Mouse (Mus musculus) heart, postnatal 10 days (tissue): ENCODE results near the gene Tipin. TPM values are rescaled to one million over a fixed set of nuclear protein-coding genes. Genes with fewer than 3 reads are reported as not detected.

ENCODE experiments used
- DNase-seq, 2 experiments: peaks; one replicate each; pipeline ENCODE4 v3.0.0; 2021
- intact Hi-C: fragments of 180-260 bp; cut with DNase I; formaldehyde crosslinking; loops from one replicate; pipeline ENCODE4 v1.15.1; 2025
- total RNA-seq, 2 experiments: library from RNA; stranded (reverse); gene quantifications; 2 replicates each; pipeline ENCODE4 v1.2.3; 2021

The Tipin gene
- 10 to 100 TPM; 26.6 to 28.9 TPM for total RNA-seq

GRCm38 (mm10) chr9:64281105-64281780 lies at the start of gene Tipin:
TSS of gene Tipin (plus strand) at chr9:64281581.
- peak; percentile 97 for DNase-seq
- intact Hi-C loops, result loop anchor here (5.0 kb wide), 1 partner anchor 56 kb away; no protein-coding TSS in a partner anchor

GRCm38 (mm10) chr9:64231674-64232073 lies 49.7 kb upstream of the Tipin start:
- no peak for DNase-seq
- intact Hi-C loops, result loop anchor here (2.0 kb wide), 1 partner anchor 21 kb away; the partner anchor contains the start of gene Map2k1

DNA sequence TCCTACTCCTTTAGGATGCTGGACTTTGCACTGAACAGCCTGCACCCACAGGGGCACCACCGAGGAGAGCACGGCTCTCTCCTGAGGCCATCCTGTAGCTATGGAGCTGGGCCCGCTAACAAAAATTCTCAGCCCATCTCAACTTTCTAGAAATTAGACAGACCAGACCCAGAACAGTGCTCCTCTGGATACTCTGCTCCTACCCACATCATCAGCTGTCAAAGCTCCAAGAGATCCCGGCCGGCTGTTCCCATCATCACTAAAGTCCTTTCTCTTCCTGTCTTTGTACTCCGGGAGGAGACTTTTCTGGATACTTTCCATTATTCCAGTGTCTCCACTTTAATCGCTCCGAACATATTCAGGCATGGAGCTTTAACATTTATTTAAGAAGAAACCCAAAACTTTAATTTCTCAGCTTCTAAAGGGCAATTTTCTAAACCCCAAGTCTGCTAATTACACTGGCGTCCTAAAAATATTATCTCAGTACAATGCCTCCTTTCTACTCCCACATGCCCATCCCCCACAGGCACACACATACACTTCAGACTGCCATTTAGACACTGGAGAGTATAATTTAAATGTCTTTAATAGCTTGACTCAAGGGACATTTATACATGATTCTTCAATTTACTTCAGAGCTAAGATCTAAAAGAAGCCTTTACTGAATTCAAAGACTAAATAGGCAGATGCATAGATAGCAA lies 49.0 kb upstream of the Tipin start:
- intact Hi-C loops, result loop anchor here (2.0 kb wide), 1 partner anchor 20 kb away; the partner anchor contains the start of gene Map2k1
- peak; percentile 68 to 73 for DNase-seq

DNA sequence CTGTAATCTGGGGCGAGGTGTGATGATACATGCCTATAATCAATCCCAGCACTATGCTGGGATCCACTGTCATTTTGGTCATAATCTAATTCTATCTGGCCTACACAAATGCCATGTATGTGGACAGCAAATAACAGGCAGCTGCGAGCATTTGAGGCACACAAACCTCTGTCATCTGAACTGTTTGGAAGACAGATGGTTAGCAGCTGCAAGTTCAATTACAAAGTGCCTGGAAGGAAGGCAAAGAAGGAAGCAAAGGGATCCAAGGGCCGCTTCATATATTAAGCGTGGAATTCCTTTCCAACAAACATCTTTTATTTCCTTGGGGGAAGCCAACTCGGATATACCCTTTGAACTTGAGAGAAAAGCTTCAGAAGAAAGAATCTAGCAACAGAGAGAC lies 47.7 kb upstream of the Tipin start:
- intact Hi-C loops, result loop anchor here (2.0 kb wide), 1 partner anchor 19 kb away; the partner anchor contains the start of gene Map2k1
- DNase-seq, result peak; percentile 35

DNA sequence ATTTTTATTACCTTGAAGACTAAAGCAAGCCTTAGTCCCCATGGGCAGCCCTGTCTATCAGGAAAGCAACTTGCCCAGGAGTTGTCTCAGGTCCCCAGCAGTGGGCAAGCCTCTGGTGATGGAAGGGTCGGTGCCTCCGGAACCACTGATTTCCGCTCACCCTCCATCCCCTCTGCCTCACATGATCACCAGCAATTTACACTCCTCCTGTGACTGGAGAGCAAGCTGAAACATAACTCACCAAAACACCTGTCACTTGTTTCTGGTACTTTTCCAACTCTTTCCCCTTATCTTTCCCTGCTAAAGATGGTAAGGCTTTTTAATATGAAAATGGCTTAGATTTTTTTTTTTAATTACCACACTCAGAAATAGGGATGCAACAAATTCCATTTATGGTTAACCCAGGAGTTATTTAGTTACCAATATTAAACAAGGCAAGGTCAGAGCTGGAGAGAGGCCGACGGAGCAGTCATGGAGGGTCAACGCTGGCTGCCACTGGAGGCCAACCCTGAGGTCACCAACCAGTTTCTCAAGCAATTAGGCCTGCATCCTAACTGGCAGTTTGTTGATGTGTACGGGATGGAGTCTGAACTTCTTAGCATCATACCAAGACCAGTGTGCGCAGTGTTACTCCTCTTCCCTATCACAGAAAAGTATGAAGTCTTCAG lies 46.5 kb upstream of the Tipin start, which contains the start of gene Uchl4:
Uchl4 (plus strand) TSS at position 434 of the 668 bp plus-strand sequence.
- no peak for DNase-seq
- intact Hi-C loops, result no loop called here

- intact Hi-C loops, result no loop called here
- DNase-seq, result no peak
These were observed 45.3 kb upstream of the Tipin start for GRCm38 (mm10) chr9:64236056-64236455.

GRCm38 (mm10) chr9:64240116-64240515 lies 41.3 kb upstream of the Tipin start:
- intact Hi-C loops, result no loop called here
- DNase-seq, result no peak

DNA sequence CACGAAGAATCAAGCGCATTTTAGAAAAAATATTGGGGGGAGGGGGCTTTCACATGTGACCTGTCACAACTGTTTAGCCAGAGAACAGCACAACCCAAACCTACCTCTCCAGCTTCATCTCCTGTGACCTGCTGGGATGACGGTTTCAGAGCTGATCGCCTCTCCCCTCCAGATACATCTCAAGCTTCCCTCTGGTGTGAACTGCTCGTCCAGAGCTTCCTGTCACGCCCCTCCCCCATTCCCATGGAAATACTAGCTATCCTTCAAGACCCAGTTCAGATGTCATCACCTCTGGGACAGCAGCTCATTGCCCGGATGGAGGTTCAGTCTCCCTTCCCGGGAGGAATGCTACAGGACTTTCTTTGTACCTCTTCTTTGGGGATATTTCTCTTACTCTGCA lies 40.7 kb upstream of the Tipin start:
- peak; percentile 45 to 51 for DNase-seq
- intact Hi-C loops, result no loop called here

- no peak for DNase-seq
- intact Hi-C loops, result no loop called here
These were observed 39.0 kb upstream of the Tipin start for GRCm38 (mm10) chr9:64242381-64242831.

GRCm38 (mm10) chr9:64249371-64249770 lies 32.0 kb upstream of the Tipin start:
- intact Hi-C loops, result no loop called here
- DNase-seq, result no peak

DNA sequence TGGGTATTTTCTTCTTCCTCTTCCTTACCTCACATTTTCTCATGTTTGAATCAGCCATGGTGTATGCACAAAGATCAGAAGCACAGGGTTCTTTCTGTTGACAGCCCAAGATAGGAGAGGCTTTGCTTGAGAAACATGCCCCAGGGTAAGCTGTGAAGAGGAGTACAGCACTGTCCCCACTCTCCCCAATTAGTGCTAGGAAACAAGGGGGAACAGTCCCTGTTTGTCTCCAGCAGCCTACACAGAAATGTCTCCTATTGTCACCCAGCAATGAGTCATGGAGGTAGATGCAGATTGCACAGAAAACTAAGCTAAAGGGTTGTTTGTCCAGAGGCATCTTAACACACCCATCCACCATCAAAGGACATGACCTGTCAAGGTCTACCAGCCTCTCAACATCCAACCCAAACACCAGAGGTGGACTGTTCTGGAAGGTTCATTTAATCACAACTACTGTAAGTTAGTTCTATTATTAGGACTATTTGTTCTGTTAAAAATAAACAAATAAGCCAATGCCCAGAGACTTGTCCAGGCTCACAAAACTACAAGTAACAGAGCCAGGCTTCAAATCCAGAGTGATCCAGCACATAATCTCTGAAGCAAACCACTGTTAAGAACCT lies 31.2 kb upstream of the Tipin start:
- DNase-seq, result no peak
- intact Hi-C loops, result no loop called here

DNA sequence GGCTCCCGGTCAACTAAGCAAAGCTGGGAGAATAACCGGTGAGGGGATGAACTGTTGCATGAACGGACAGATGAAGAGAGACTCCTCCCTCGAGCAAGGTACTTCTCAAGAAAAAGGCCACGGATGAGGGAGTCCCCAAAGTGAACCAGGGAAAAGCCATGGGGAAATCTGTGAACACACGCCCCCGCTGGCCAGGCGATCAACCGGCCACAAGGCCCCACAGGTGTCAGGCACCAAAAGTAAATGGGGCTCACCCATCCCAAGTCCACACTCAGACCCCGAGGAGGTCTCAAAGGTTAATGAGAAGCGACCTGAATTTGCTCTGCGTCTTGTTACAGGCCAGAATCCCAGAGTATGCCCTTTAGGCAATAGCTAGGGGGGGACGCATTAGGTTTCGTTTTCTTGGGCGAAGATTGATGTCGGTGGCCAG lies 28.8 kb upstream of the Tipin start:
- peak; percentile 54 to 55 for DNase-seq
- intact Hi-C loops, result loop anchor here (1.0 to 2.0 kb wide), 2 partner anchors 20 to 73 kb away; partner anchors contain the start of gene Snapc5

GRCm38 (mm10) chr9:64253021-64253904 lies 28.1 kb upstream of the Tipin start, which contains the start of gene Map2k1:
TSS of gene Map2k1 (minus strand) at chr9:64253631.
- intact Hi-C loops, result loop anchor here (1.0 to 2.0 kb wide), 2 partner anchors 20 to 74 kb away; partner anchors contain the start of gene Snapc5

GRCm38 (mm10) chr9:64255422-64255821 lies 26.0 kb upstream of the Tipin start:
- DNase-seq, result no peak
- intact Hi-C loops, result no loop called here

More at GRCm38 (mm10) chr9:64253021-64253904, 28.1 kb upstream of the Tipin start, which contains the start of gene Map2k1:
- peak; percentile 100 for DNase-seq

- DNase-seq, result no peak
- intact Hi-C loops, result no loop called here
These were observed 25.2 kb upstream of the Tipin start for GRCm38 (mm10) chr9:64256204-64256603.

GRCm38 (mm10) chr9:64259906-64260305 lies 21.5 kb upstream of the Tipin start:
- intact Hi-C loops, result no loop called here
- DNase-seq, result no peak

- DNase-seq, result no peak
- intact Hi-C loops, result no loop called here
These were observed 20.4 kb upstream of the Tipin start for GRCm38 (mm10) chr9:64261023-64261422.

GRCm38 (mm10) chr9:64264813-64265212 lies 16.6 kb upstream of the Tipin start:
- intact Hi-C loops, result no loop called here
- DNase-seq, result no peak

DNA sequence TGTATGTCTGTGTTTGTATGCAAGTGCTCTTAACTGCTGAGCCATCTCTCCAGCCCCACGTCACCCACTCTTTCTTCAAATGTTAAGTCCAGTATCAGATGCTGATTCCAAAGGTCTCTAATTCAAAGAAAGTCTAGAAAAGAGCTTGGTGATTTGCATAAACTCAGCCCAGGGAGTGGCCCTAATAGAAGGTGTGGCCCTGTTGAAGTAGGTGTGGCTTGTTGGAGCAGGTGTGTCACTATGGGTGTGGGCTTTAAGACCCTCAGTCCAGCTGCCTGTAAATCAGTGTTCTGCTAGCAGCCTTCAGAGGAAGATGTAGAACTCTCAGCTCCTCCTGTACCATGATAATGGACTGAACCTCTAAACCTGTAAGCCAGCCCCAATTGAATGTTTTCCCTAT lies 14.2 kb upstream of the Tipin start:
- intact Hi-C loops, result no loop called here
- DNase-seq, result no peak
